Mouse (Mus musculus) cerebellum, adult 2 months (tissue): ENCODE results near the gene Ift57.

ENCODE experiments used
- CTCF ChIP-seq: fragments of 200-500 bp; IDR thresholded peaks from 2 replicates; pipeline ENCODE4 v1.5.1; 2011; ENCODE audit warnings: low read depth, mild to moderate bottlenecking, control low read depth, low read length, moderate library complexity, borderline replicate concordance; ENCODE audit not compliant: insufficient read depth
- POLR2A ChIP-seq: fragments of 200-500 bp; IDR thresholded peaks from 2 replicates; pipeline ENCODE4 v1.6.1; 2011; ENCODE audit warnings: low read length, control low read depth, borderline replicate concordance; ENCODE audit not compliant: insufficient read depth

DNA sequence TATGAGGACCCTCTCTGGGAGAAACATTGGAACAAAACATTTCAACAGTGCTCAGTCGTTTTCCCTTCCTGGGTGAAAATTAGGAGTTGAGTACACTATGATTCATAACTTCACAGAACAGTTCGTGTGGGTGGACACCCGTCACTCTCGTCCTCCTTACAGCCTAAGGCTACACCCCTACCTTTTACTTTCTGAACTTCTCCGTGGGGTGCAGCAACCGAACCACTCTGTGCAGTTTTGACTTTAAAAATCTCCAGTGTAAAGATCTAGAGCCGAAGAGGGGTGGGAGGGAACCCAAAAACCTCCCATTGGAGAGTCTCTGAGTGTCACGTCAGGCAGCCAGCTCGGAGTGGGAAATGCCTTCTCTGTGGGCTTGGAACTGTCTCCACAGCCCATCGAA is 107.9 kb downstream of the Ift57 start:
- TF ChIP-seq CTCF: no peak
- no peak for TF ChIP-seq POLR2A
